Mouse (Mus musculus): ENCODE measurements around the gene Scn1b.

Gene Scn1b

DNA sequence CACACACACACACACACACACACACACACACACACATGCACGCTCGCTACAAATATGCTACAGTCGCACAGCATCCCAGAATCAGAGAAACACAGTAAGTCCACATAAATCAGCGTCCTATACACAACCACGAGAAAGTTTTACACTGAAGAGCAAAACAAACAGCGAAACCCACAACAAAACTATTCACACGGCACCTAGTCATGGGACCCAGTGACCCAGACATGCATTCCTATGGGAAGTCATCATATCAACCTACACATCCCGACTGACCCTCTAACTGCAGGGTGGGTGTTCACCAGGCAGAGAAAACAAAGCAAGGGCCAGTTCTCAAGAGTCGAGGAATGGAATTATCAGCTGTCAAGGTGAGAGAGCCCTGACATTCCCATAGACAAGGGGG, 22.5 kb upstream of the Scn1b start:
- no peak for DNase-seq (ENCODE audit: low spot score)

DNA sequence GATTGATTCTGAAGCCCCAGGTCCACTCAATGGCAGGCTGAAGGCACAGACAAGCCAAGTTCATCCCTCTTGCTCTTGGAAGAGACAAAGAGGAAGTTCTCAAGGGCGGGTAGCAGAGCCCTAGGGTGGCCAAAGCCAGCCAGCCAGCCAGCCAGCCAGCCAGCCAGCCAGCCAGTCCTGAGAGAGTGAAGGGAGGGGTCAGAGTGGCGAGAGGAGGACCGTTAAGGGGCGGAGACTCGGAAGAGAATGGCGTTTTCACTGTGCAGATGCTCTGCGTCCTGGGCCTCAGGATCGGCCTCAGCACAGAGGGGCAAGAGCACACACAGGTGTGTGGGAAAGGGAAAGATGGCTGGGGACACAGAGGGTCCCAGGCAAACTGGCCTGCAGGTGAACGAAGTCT, 22.0 kb upstream of the Scn1b start:
- peak; percentile 26 for DNase-seq (ENCODE audit: low spot score)

DNA sequence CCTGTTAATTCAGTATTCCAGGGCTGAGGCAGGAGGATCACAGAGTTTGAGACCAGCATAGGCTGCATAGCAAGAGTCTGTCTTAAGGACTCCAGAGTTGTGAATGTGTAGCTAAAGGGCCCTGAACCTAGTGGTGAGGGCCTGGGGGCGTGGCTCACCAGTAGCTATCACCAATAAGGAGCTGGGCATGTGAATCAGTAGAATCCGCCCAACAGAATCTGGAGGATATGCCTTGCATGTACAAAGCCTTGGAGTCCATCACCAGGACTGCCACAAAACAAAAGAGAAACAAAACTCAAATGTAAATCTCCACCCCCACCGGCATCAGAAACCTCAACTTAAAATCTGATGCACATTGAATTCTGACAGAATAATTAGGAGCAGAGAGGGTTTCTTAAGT, 21.3 kb upstream of the Scn1b start:
- no peak for DNase-seq (ENCODE audit: low spot score)

DNA sequence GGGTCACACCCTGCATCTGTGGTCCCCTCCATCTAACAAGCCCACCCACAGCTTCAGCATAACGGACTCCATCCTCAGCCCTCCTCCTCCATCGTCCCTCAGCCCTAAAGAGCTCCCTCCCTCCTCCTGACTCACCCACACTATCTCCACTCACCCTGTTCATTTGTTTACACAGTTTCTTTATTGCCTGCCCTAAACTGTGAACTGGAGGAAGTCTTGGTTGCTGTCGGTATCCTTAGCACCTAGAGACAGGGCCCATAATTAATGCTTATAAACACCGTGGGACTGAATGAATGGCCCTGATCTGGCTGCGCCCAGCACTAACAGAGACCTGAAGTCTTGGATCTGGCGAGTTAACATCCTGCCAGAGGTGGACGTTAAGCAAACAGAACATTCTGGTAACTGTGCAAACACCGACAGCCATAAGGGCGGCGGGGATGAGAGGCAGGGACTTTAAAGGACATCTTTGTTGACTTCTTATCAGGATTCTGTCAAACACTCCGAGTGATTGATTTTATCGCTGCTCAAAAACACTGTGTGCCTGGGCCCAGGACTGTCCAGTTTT, 18.9 kb upstream of the Scn1b start:
- DNase-seq (ENCODE audit: low spot score) = no peak

DNA sequence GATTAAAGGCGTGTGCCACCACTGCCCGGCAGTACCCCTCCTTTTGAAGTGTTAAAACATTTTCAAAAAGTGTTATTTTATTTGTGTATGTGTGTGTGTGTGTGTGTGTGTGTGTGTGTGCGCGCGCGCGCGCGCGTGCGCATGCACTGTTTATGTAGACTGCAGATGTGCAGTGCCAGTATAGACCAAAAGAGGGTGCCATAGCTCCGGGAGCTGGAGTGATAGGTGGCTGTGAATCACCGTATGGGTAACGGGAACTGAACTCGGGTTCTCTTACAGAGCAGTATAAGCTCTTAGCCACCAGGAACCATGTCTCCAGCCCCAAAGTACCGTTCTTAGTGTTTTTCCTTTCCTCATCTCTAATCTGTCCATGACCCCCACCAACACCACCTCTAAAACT, 18.1 kb upstream of the Scn1b start:
- DNase-seq (ENCODE audit: low spot score) = no peak

DNA sequence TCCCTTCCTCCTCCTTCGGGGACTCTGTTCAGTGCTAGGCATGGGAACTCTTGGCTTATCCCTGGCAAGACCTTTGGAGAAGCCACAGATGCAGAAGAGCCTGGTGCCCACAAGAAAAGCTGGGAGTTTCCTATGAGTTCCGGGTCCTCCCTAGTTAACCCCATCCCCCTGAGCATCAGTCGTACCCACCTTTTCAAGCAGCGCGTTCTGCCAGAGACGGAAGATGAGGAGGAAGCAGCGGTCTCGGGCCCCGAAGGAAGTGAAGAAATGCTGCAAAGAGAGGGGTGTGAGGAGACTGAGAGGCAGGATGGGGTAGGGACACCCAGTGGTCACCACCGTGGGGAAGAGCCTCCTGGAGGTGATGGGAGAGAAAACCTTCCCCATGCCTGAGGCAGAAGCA, 14.1 kb upstream of the Scn1b start:
- no peak for DNase-seq (ENCODE audit: low spot score)

DNA sequence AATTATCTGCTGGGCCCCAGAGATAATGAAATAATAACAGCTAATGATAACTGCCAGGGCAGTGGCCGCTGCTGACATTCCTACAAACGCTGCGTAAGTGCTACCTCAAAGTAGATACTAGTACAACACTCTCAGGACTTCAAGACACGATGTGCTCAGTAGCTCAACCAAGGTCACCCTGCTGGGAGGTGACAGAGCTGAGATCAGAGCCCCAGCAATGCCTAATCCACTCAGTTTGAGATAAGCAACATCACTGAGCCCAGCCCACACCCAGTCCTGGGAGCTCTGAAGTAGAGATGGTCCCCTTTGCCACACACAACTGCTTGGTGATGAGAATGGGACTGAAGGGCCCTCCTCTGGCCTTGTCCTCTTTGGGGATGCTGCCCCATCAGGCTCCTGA, 13.5 kb upstream of the Scn1b start:
- no peak for DNase-seq (ENCODE audit: low spot score)

DNA sequence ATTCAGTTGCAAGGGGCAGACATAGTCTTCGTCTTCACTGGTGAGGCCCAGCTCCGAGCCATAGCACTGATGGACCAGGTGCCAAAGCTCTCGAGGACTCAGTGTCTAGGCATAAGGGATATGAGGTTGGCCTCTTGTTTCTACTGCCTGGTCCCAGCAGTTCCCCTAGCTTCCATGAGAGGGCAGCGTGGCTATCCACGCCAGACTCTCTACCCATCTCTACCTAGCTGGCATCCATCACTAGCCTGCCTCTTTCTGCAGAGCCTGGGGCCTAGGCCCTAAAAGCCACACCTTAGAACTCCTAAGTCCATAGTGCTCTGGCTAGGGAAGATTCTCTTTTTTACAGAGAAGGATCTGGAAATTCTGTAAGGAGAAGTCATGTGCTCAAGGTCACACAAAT, 13.0 kb upstream of the Scn1b start:
- no peak for DNase-seq (ENCODE audit: low spot score)

DNA sequence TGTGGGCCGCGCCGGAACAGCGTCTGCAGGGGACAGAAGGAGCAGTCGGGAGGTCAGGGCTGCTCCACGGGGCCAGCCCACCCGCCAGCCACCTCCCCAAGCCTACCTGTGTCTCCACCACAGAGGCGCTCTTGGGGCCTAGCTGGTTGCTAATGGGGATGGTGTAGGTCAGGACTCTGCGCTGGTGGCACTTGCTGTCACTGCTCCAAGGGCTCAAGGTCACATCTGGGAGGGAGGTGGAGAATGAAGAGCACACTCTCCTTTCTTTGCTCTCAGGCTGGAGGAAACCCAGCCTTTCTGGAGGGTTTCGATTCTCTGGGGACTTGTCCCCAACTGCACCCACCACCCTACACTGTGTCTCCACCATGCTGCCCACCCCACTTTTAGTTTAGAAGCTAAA, 8.9 kb upstream of the Scn1b start:
- DNase-seq (ENCODE audit: low spot score) = no peak

DNA sequence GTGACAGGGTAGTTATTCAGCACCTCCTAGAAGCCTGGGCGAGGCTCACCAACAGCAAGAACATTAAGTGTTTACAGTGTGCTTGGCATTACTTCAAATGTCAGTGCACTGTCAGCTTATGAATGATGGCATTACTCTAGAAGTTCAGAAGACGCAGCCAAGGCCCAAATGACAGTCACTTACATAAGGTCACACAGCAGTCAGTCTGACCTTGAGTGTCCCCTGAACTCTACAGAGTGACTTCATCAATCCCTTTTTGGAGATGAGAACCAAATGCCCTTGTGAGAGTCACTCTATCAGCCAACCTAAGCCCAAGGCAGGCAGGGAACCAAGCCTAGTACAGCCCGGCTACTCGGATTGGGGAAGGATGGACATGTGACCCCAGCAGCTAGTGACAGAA, 5.1 kb upstream of the Scn1b start:
- no peak for DNase-seq (ENCODE audit: low spot score)

DNA sequence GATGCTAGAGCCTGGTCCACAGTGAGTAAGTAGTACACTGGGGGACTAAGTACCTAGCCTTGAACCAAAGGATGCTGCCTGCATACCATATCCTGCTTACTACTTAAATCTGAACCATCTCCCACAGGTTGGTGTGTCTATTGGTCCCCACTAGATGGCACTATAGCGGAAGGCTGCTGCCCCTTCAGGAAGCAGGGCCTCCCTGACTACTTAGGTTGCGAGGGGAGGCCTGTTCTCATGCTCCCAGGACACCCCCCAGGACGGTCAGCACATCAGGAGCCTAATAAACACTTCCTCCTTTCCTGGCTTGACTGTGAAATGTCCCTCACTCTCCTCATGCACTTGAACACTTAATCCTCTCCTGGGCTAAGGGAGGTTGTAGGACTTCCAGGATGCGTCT, 4.0 kb upstream of the Scn1b start:
- DNase-seq (ENCODE audit: low spot score) = peak; percentile 36

DNA sequence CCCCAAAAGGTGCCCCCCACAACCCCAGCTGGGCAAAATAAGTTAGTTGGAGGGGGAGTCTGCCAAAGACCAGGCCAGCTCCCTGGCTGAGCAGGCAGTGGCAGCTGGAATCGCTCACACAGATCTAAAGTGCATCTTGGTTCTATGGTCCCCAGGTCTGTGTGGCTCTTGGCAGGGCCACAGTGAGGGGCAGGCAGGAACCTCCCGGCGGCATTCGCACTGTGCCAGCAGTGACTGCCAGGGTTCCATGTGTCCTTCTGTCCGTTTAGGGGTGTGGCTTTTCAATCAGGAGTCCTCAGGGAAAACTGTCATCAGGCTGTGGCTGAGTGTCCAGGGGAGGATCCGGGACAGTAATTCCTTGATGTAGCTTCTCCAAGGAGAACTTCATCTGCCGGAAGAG, 3.4 kb upstream of the Scn1b start:
- no peak for DNase-seq (ENCODE audit: low spot score)

DNA sequence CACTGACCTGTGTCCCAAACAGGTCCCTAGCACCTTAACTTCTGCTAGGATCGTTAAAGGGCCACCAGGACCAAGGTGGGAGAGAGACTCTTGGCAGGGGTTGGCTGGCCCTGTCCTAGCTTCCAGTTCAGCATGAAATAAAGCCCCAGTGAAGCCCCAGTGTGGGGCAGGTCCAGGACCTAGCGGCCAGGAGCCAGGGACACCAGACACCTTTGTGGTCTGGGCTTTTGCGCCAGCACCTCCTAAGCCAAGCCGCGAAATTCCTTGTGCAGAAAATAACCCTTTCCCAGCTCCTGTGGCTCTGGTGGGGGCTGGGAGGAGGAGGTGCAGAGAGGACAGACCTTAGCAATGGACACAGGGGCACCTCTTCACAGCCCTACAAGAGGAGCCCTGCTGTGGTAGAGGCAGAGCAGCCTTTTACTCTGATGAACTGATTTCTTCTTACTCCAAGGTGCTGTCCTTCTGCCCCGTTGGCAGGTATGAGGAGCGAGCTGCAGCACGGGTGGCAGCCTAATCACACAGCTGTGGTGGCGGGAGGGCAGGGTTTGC, 1.4 kb upstream of the Scn1b start:
- no peak for DNase-seq (ENCODE audit: low spot score)

DNA sequence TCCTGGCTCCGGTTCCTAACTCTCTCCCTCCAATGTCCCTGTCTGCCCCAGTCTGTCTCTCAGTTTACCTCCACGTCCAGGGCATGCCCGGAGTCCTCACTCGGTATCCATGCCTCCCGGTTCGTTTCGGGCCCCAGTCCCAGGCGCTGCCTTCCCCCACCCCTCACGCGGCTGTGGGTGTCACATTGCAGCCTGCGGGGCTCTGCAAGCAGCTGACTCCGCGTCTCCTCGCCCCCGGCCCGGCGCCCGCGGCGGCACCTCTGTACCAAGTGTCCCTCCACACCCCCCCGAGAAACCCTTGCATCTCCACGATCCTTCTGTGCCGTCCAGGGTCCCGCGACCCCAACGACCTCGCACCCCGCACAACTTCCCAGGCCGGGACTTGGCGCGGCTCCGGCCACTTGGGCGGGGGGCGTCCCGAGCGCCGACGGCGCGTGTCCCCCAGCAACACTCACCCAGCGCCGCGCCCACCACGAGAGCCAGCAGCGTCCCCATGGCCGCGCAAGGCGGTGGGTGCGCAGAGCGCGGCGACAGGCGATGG, 522 bp downstream of the Scn1b start:
- no peak for DNase-seq (ENCODE audit: low spot score)

DNA sequence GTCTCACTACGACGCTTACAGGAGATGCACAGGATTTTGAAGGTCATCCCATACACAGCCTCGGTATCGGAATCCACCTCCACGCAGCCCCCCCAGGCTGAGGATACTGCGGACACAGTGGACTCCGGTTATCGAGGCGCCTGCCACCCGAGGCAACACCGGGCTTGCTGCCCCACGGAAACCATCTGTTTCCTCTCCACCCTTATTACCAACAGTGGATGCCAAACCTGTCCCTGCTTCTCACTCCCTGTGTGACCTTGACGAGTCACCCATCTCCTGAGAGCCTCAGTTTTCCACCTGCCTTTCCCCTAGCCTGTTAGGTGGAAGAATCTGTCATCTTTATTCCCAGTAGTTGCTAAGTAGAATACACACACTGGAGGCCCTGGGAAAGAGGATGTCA, 1.7 kb downstream of the Scn1b start:
- DNase-seq (ENCODE audit: low spot score) = no peak

DNA sequence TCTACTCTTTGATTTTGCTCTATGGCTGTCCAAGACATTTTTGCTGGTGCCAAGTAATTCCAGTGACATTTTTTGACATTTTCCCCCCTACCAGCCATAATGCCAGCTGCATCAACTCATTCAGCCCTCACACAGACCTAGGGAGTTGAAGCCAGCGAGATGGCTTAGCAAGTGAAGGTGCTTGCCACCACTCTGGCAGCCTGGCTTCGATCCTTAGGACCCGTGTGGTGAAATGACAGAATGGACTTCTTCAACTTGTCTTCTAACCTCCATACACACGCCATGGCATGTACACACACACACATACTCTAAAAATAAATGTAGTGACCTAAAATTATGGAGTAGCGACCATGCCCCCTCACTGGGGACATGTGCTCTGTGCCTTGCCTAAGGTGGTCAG, 2.4 kb downstream of the Scn1b start:
- no peak for DNase-seq (ENCODE audit: low spot score)

DNA sequence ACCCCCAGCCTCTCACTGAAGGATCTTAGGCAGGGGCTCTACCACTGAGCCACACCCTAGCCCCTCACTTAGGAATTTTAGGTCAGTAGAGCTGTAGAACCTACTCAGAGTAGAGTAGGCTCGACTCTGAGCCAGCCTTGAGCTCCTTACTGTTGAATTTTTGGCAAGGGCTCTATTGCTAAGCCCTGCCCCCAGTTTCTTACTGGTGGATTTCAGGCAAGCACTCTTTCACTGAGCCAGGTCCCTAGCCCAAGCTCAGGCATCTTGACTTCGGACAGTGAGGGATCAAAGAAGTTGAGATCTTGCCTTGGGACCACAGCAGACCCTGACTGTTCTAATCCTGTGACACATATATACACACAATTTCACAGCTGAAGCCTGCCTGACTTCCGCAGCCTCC, 3.1 kb downstream of the Scn1b start:
- DNase-seq (ENCODE audit: low spot score) = no peak

DNA sequence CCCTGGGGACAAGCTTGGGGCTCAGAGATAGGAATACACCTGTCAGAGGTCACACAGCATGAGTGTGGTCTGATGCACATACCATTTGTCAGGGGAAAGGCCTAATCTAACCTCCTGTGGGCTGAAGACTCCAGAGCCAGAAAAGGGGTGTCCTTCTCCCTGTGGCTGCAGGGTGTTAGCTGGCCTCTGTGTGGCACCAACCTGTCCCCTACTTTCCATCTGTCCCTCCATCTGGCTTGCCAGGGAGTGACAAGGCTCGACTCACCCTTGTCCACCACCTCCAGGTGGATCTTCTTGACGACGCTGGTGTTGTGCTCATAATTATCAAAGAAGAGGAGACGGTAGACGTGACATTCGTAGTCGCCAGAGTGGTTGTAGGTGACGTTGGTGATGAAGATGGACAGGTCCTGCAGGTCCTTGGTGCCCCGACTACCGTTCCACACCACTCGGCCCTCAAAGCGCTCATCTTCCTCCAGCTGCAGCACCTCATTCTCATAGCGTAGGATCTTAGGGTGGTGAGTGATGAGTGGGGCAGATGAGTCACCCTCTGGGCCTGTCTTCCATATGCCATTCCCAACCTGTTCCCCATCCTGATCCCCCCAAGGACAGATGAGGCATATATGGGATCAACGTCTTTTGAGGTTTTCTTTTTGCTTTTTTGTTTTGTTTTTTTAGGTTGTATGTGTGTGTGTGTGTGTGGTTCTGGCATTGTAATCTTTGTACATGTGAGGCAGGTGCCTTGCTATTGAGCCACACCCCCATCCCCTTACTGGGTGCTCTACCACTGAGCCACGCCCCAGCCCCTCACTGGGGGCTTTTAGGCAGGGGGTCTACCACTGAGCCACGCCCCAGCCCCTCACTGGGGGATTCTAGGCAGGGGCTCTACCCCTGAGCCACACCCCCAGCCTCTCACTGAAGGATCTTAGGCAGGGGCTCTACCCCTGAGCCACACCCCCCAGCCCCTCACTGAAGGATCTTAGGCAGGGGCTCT, 3.9 kb downstream of the Scn1b start:
- DNase-seq (ENCODE audit: low spot score) = no peak

DNA sequence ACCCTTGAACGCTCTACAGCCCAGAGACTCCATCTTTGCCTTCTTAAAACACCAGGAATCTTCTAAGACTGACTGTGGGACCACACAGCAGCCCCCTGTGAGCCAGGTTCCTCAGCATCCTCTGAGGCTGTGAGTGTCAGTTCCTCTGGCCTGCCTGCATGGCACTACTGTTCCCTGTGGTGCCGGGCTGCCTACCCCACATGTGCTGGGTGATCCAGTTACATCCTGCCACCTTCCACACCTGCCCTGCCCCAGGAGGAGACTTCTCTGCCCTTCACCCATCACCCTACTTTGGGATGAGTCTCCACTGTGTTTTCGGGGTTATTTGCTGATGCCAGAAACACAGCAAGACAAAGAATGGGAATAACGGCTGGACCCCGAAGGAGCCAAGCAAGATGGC, 7.2 kb downstream of the Scn1b start:
- no peak for DNase-seq (ENCODE audit: low spot score)

DNA sequence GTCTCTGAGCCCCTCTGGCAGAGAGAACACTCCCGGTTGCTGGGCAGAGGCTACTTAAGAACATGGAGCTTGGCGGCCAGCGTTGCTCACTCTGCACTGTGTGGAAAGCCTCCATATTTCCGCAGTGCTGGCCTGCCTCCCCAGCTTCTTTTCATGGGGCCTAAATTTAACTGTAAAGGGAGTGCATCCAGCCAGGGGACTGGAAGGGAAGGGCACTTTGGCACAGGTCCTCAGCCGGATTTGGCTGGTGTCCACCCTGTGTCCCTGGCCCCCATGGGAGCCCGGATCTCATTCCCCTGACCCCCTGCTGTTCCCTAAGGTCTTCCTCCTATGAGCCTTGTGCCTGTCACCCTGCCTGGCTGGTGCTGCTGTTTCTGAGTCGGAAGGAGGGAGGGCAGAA, 8.3 kb downstream of the Scn1b start:
- no peak for DNase-seq (ENCODE audit: low spot score)

DNA sequence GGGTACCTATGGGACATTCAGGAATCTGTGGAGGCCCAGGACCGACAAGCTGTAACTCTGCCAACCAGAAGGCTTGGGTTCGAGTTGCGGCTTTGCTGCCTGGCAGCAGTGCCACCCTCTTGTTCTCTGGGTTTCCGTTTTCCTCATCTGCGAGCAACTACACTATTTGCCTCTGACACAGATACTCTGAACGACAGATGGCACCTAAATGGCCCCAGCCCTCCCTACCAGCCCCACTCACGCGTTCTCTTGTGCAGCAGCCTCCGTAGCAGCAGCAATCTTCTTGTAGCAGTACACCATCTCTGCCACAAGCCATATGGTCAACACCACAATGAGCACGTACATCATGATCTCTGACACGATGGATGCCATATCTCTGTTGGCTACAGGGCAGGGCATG, 9.3 kb downstream of the Scn1b start:
- no peak for DNase-seq (ENCODE audit: low spot score)

DNA sequence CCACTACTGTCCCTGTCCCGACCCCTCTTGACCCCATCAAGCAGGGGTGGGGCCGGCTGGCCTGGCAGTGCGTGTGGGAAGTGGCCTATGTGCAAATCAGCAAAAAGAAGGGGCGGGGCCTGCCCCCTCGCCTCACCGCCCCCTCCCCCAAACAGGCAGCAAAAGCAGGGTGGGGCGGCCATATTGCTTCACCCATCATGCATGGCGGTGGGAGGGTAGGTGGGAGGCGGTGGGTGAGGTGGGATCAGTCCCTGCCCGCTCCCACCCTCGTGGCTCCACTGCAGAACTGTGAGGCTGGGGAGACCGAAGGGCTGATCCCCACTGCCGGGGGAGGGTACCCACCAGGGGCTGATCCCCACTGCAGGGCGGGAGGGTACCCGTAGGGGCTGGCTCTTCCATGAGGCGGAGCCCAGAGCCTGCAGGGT, 10.1 kb downstream of the Scn1b start:
- no peak for DNase-seq (ENCODE audit: low spot score)

DNA sequence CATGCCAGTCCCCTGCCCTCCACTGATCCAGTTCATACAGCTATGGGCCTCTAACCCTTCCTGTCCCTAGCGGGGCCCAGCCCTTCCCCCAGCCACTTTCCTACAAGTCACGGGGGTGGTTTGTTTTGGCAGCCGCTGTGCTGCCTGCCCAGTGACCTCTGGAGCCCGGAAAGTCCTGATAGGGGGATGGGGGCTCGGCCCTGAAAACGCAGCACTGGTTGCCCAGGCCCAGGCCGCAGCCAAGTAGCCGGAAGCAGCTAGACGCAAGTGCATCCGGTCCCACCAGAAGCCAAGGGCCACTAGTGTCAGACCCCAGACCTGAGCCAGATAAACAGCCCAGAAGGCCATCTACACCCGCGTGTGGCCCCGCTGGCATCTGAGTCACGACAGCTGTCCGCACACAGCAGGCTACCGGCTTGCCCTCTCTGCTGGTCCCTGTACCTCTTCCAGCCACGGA, 11.2 kb downstream of the Scn1b start:
- no peak for DNase-seq (ENCODE audit: low spot score)

All from c-Kit-positive CD71-positive TER-119-positive erythroid progenitor cells, embryonic 14.5 days (primary cell).